Mouse (Mus musculus) midbrain, postnatal 0 days (tissue): Measurements from ENCODE around the gene Slc30a5. TPM values are rescaled to one million over a fixed set of nuclear protein-coding genes. Genes with fewer than 3 reads are reported as not detected.

ENCODE experiments used
- ATAC-seq: fragments of 200-750 bp; cut with Nextera tagmentation; 2 replicates; pipeline ENCODE4 v1.8.0; 2017; ENCODE audit warnings: moderate number of reproducible peaks, mild to moderate bottlenecking, moderate TSS enrichment, moderate library complexity; ENCODE audit not compliant: low FRiP score
- DNase-seq: peaks from one replicate; pipeline ENCODE4 v3.0.0-alpha.2; 2015; ENCODE audit warnings: low spot score
- H3K27ac ChIP-seq: fragments of 300-500 bp; sonication (generic); 2 replicates; pipeline ENCODE4 v1.5.1; 2014; ENCODE audit warnings: low read depth, mild to moderate bottlenecking, low read length, mixed read lengths
- H3K27me3 ChIP-seq: fragments of 300-500 bp; sonication (generic); 2 replicates; pipeline ENCODE4 v1.6.1; 2014; ENCODE audit warnings: low read length, control low read depth, mixed read lengths; ENCODE audit not compliant: insufficient read depth
- H3K36me3 ChIP-seq: fragments of 300-500 bp; sonication (generic); 2 replicates; pipeline ENCODE4 v1.6.1; 2014; ENCODE audit warnings: low read length, control low read depth, mixed read lengths; ENCODE audit not compliant: insufficient read depth
- H3K4me1 ChIP-seq: fragments of 300-500 bp; sonication (generic); 2 replicates; pipeline ENCODE4 v1.6.1; 2014; ENCODE audit warnings: mild to moderate bottlenecking, control low read depth, antibody characterized with exemption, low read length, mixed read lengths; ENCODE audit not compliant: insufficient read depth
- H3K4me2 ChIP-seq: fragments of 300-500 bp; sonication (generic); 2 replicates; pipeline ENCODE4 v1.6.1; 2014; ENCODE audit warnings: low read depth, mild to moderate bottlenecking, low read length, mixed read lengths; ENCODE audit not compliant: poor library complexity, severe bottlenecking
- H3K4me3 ChIP-seq: fragments of 300-500 bp; sonication (generic); 2 replicates; pipeline ENCODE4 v1.5.1; 2014; ENCODE audit warnings: low read depth, mild to moderate bottlenecking, low read length, moderate library complexity
- H3K9ac ChIP-seq: fragments of 300-500 bp; sonication (generic); replicated peaks from 2 replicates; pipeline ENCODE4 v1.6.1; 2014; ENCODE audit warnings: mild to moderate bottlenecking, low read length, moderate library complexity, mixed read lengths; ENCODE audit not compliant: poor library complexity, severe bottlenecking
- H3K9me3 ChIP-seq: fragments of 300-500 bp; sonication (generic); 2 replicates; pipeline ENCODE4 v1.6.1; 2016; ENCODE audit warnings: low read length, control low read depth
- CTCF ChIP-seq: IDR thresholded peaks from 2 replicates; pipeline ENCODE4 v1.5.1; 2016; ENCODE audit warnings: antibody characterized with exemption, mild to moderate bottlenecking
- WGBS: fragments of 180-500 bp; shearing (Covaris S2); extraction: QIAGEN DNeasy Blood & Tissue Kit; methylation state at CpG from one replicate; pipeline ENCODE4 v1.1.7; 2014; 5-methylcytosine and 5-hydroxymethylcytosine counted together
- polyA plus RNA-seq: library from polyadenylated mRNA; unstranded; fragments of >200 nt; fragmentation: Nextera tagmentation; extraction: Ambion mirVana; gene quantifications from 2 replicates; pipeline ENCODE4 v1.2.1, GENCODE M21; 2015
- total RNA-seq: library from RNA; depleted of rRNA; stranded (reverse); fragments of >200 nt; gene quantifications from 2 replicates; pipeline ENCODE4 v1.2.3, GENCODE M21; 2014

The Slc30a5 gene
- total and polyA plus RNA-seq, 2 experiments from 2014 or later, result 21.7 to 41.7 TPM

GRCm38 (mm10) chr13:100833640-100834002 is 394 bp upstream of the Slc30a5 start:
- no peak for TF ChIP-seq CTCF
- no peak overlapping the region for H3K9ac ChIP-seq
- no peaks in the 10 kb centered on the region for H3K4me1 ChIP-seq
- no peaks in the 10 kb centered on the region for H3K27me3 ChIP-seq
- H3K36me3 ChIP-seq, result no peaks in the 10 kb centered on the region
- no peaks in the 10 kb centered on the region for H3K9me3 ChIP-seq
- WGBS, result 52% methylated on average over 6 of the region's 6 CpGs
- peak overlapping the region; percentile 84 for H3K4me3 ChIP-seq
- DNase-seq, result no peak
- H3K4me2 ChIP-seq, result 0 out of 2 replicates have a peak overlapping the region, but pooled peaks have one; percentile 26
- no peak for ATAC-seq
- no peak overlapping the region for H3K27ac ChIP-seq

- DNase-seq (no peak), ATAC-seq (no peak)
- no peaks in the 10 kb centered on the region for H3K36me3 ChIP-seq
- no peaks in the 10 kb centered on the region for H3K9me3 ChIP-seq
- TF ChIP-seq CTCF, result no peak
- WGBS, result 6% methylated on average over 8 of the region's 8 CpGs
- no peak overlapping the region; the same call in 1 of the 2 replicates for H3K27ac ChIP-seq
- peak overlapping the region; percentile 84 for H3K4me3 ChIP-seq
- peak overlapping the region; percentile 66 for H3K4me2 ChIP-seq
- H3K27me3 ChIP-seq, result no peaks in the 10 kb centered on the region
- no peaks in the 10 kb centered on the region for H3K4me1 ChIP-seq
- peak overlapping the region; percentile 87 for H3K9ac ChIP-seq
Measured at GRCm38 (mm10) chr13:100832188-100832587, 1.0 kb downstream of the Slc30a5 start.

GRCm38 (mm10) chr13:100831123-100831522 is 2.1 kb downstream of the Slc30a5 start:
- Histone ChIP-seq H3K27me3 (no peaks in the 10 kb centered on the region), H3K9me3 (no peaks in the 10 kb centered on the region), H3K4me2 (0 out of 2 replicates have a peak overlapping the region, but pooled peaks have one; percentile 66), H3K4me3 (no peak overlapping the region), H3K9ac (no peak overlapping the region), H3K27ac (no peak overlapping the region), H3K36me3 (peaks cover 3% of the 10 kb centered on the region; the same call in 1 of the 2 replicates), H3K4me1 (no peaks in the 10 kb centered on the region)
- 87% methylated on average over 6 of the region's 6 CpGs for WGBS
- no peak for TF ChIP-seq CTCF
- no peak for ATAC-seq
- DNase-seq, result no peak

- no peak for TF ChIP-seq CTCF
- H3K4me3 ChIP-seq, result no peak overlapping the region
- H3K27me3 ChIP-seq, result no peaks in the 10 kb centered on the region
- H3K36me3 ChIP-seq, result peaks cover 21% of the 10 kb centered on the region; the same call in 1 of the 2 replicates
- no peak overlapping the region for H3K9ac ChIP-seq
- DNase-seq (no peak), ATAC-seq (no peak)
- H3K27ac ChIP-seq, result no peak overlapping the region
- H3K4me1 ChIP-seq, result no peaks in the 10 kb centered on the region
- H3K9me3 ChIP-seq, result no peaks in the 10 kb centered on the region
- no peak overlapping the region for H3K4me2 ChIP-seq
- WGBS, result 92% methylated on average over 9 of the region's 9 CpGs
Measured at GRCm38 (mm10) chr13:100825627-100826410, 7.4 kb downstream of the Slc30a5 start.

- DNase-seq, result no peak
- Histone ChIP-seq H3K9me3 (no peaks in the 10 kb centered on the region), H3K27ac (no peak overlapping the region), H3K36me3 (peaks cover 27% of the 10 kb centered on the region), H3K4me1 (no peaks in the 10 kb centered on the region), H3K9ac (no peak overlapping the region), H3K4me3 (no peak overlapping the region), H3K27me3 (no peaks in the 10 kb centered on the region), H3K4me2 (no peak overlapping the region)
- ATAC-seq, result no peak
- 95% methylated on average over 3 of the region's 3 CpGs for WGBS
- TF ChIP-seq CTCF, result no peak
Measured at GRCm38 (mm10) chr13:100824916-100825315, 8.3 kb downstream of the Slc30a5 start.

GRCm38 (mm10) chr13:100824306-100824705 is 8.9 kb downstream of the Slc30a5 start:
- Histone ChIP-seq H3K27me3 (no peaks in the 10 kb centered on the region), H3K36me3 (peaks cover 31% of the 10 kb centered on the region), H3K4me2 (no peak overlapping the region), H3K4me3 (no peak overlapping the region), H3K9me3 (no peaks in the 10 kb centered on the region), H3K4me1 (no peaks in the 10 kb centered on the region), H3K9ac (no peak overlapping the region), H3K27ac (no peak overlapping the region)
- DNase-seq (no peak), ATAC-seq (no peak)
- no peak for TF ChIP-seq CTCF
- WGBS, result 86% methylated on average over 6 of the region's 6 CpGs
